Mouse (Mus musculus): ENCODE data around the gene Sec23b. TPM values are rescaled to one million over a fixed set of nuclear protein-coding genes. Genes with fewer than 3 reads are reported as not detected.

Gene Sec23b
- polyA plus RNA-seq, 1 experiment from 2014 or later, result 91.7 TPM

GRCm38 (mm10) chr2:144617074-144617874 lies 61.2 kb downstream of the Sec23b start:
- Histone ChIP-seq H3K4me2 (replicated peaks) (no peak overlapping the region), H3K36me3 (no peaks in the 10 kb centered on the region), H3K4me3 (no peak overlapping the region), H3K27ac (no peak overlapping the region), H3K9me3 (no peaks in the 10 kb centered on the region), H3K4me1 (no peaks in the 10 kb centered on the region), H3K27me3 (no peaks in the 10 kb centered on the region), H3K9ac (no peak overlapping the region)
- no peak for ATAC-seq (ENCODE audit: low FRiP score, low read depth)
- 86% methylated on average over 16 of the region's 16 CpGs for WGBS

DNA sequence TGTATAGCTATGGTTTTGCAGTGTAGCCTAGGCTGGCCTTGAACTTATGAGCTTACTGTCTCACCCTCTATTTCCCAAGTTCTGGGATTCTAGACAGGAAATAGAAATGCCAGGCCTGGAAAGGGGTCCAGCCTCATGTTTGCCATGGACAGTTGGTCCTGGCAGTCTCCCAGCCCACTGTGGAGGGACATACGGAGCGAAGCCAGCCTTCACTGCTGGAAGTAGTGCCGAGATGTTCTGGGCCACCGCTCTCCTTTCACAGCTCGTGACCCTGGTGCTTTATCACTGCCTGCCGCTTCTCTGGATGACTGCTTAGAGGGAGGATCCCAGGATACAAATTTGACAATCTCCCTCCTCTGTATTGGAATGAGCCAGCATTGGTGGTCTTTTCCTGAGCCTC lies 65.5 kb downstream of the Sec23b start:
- no peaks in the 10 kb centered on the region for H3K27me3 ChIP-seq
- no peaks in the 10 kb centered on the region for H3K36me3 ChIP-seq
- H3K4me2 ChIP-seq (replicated peaks), result no peak overlapping the region
- H3K4me1 ChIP-seq, result no peaks in the 10 kb centered on the region
- no peak overlapping the region for H3K27ac ChIP-seq
- H3K9me3 ChIP-seq, result no peaks in the 10 kb centered on the region
- 90% methylated on average over 6 of the region's 6 CpGs for WGBS
- H3K4me3 ChIP-seq, result no peak overlapping the region
- ATAC-seq (ENCODE audit: low FRiP score, low read depth), result no peak
- H3K9ac ChIP-seq, result no peak overlapping the region

DNA sequence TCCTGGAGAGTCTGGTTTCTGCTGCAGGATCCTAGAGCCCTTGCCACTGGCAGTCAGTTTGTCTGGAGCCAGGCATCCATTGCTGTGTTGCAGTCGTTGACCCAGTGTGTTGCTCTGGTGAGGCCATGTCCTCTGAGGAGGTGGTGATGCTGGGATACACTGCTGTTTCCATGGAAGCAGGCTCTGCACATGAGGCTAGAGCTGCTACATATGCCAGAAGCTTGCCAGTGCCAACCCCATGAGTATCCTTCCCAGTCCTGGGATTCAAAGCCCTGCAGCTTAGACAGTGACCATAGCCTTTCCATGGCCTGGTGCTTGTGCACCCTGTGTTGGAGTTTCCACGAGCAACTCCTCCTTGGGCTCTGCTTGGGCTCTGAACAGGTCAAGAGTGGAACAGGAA lies 77.5 kb downstream of the Sec23b start:
- Histone ChIP-seq H3K4me3 (no peak overlapping the region), H3K9ac (no peak overlapping the region), H3K4me2 (replicated peaks) (no peak overlapping the region), H3K9me3 (peaks cover 4% of the 10 kb centered on the region; the same call in 1 of the 2 replicates), H3K4me1 (0 out of 2 replicates have a peak, but pooled peaks cover 6% of the 10 kb centered on the region), H3K36me3 (peaks cover 6% of the 10 kb centered on the region; the same call in 1 of the 2 replicates), H3K27me3 (no peaks in the 10 kb centered on the region), H3K27ac (no peak overlapping the region)
- 83% methylated on average over 2 of the region's 2 CpGs for WGBS
- ATAC-seq (ENCODE audit: low FRiP score, low read depth), result no peak

DNA sequence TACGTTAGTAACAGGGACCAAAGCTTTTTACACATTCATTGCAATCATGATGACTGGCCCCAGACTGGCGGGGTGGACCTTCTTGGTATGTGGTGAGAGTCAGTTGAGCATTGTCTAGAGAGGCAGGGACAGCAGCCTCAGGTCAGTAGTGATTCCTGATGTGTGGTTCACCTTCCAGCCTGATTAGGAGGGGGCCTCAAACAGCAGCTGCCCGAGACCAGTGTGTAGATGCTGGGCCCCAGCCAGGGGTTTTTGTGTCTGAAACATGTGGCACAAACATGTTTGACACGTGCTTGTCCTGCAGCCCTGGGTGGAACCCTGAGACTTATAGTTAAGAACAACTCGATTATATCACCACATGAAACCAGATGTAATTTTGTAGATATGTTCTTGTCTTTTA lies 78.2 kb downstream of the Sec23b start:
- no peak for ATAC-seq (ENCODE audit: low FRiP score, low read depth)
- no peaks in the 10 kb centered on the region for H3K27me3 ChIP-seq

GRCm38 (mm10) chr2:144634729-144635128 lies 78.7 kb downstream of the Sec23b start:
- H3K27ac ChIP-seq, result no peak overlapping the region
- 0 out of 2 replicates have a peak, but pooled peaks cover 6% of the 10 kb centered on the region for H3K4me1 ChIP-seq
- no peak overlapping the region for H3K4me3 ChIP-seq
- H3K9me3 ChIP-seq, result peaks cover 4% of the 10 kb centered on the region; the same call in 1 of the 2 replicates
- no peak for ATAC-seq (ENCODE audit: low FRiP score, low read depth)
- H3K27me3 ChIP-seq, result no peaks in the 10 kb centered on the region
- WGBS, result 62% methylated on average over 2 of the region's 2 CpGs
- H3K4me2 ChIP-seq (replicated peaks), result no peak overlapping the region
- no peak overlapping the region for H3K9ac ChIP-seq
- peaks cover 6% of the 10 kb centered on the region; the same call in 1 of the 2 replicates for H3K36me3 ChIP-seq

More for the DNA sequence above, 78.2 kb downstream of the Sec23b start:
- WGBS, result 48% methylated on average over 5 of the region's 5 CpGs
- Histone ChIP-seq H3K27ac (no peak overlapping the region), H3K9me3 (peaks cover 4% of the 10 kb centered on the region; the same call in 1 of the 2 replicates), H3K4me3 (no peak overlapping the region), H3K4me2 (replicated peaks) (no peak overlapping the region), H3K4me1 (0 out of 2 replicates have a peak, but pooled peaks cover 6% of the 10 kb centered on the region), H3K9ac (no peak overlapping the region), H3K36me3 (peaks cover 6% of the 10 kb centered on the region; the same call in 1 of the 2 replicates)

- no peak overlapping the region for H3K4me3 ChIP-seq
- peaks cover 6% of the 10 kb centered on the region; the same call in 1 of the 2 replicates for H3K36me3 ChIP-seq
- no peaks in the 10 kb centered on the region for H3K27me3 ChIP-seq
- peaks cover 4% of the 10 kb centered on the region; the same call in 1 of the 2 replicates for H3K9me3 ChIP-seq
- WGBS, result 25% methylated on average over 5 of the region's 5 CpGs
- peak; percentile 78 for ATAC-seq (ENCODE audit: low FRiP score, low read depth)
- 0 out of 2 replicates have a peak, but pooled peaks cover 6% of the 10 kb centered on the region for H3K4me1 ChIP-seq
- no peak overlapping the region for H3K4me2 ChIP-seq (replicated peaks)
- H3K27ac ChIP-seq, result no peak overlapping the region
- H3K9ac ChIP-seq, result no peak overlapping the region
Measured at GRCm38 (mm10) chr2:144635644-144636320, 79.8 kb downstream of the Sec23b start.

GRCm38 (mm10) chr2:144637204-144637603 lies 81.2 kb downstream of the Sec23b start:
- H3K4me2 ChIP-seq (replicated peaks), result no peak overlapping the region
- WGBS, result 82% methylated on average over 4 of the region's 4 CpGs
- H3K9ac ChIP-seq, result no peak overlapping the region
- no peak overlapping the region for H3K4me3 ChIP-seq
- H3K36me3 ChIP-seq, result peaks cover 6% of the 10 kb centered on the region; the same call in 1 of the 2 replicates
- no peak overlapping the region for H3K27ac ChIP-seq
- ATAC-seq (ENCODE audit: low FRiP score, low read depth), result no peak
- no peaks in the 10 kb centered on the region for H3K27me3 ChIP-seq
- H3K4me1 ChIP-seq, result peaks cover 14% of the 10 kb centered on the region; the same call in 1 of the 2 replicates
- peaks cover 3% of the 10 kb centered on the region; the same call in 1 of the 2 replicates for H3K9me3 ChIP-seq

- whole genome bisulfite sequencing, result 87% methylated on average over 12 of the region's 12 CpGs
Measured at GRCm38 (mm10) chr2:144637671-144638395, 81.8 kb downstream of the Sec23b start.

GRCm38 (mm10) chr2:144638719-144639118 lies 82.7 kb downstream of the Sec23b start:
- WGBS, result 55% methylated on average over 4 of the region's 4 CpGs
- Histone ChIP-seq H3K4me2 (replicated peaks) (no peak overlapping the region), H3K27me3 (no peaks in the 10 kb centered on the region), H3K27ac (no peak overlapping the region), H3K9ac (no peak overlapping the region), H3K36me3 (no peaks in the 10 kb centered on the region), H3K4me1 (peaks cover 20% of the 10 kb centered on the region; the same call in 1 of the 2 replicates), H3K9me3 (no peaks in the 10 kb centered on the region), H3K4me3 (no peak overlapping the region)
- ATAC-seq (ENCODE audit: low FRiP score, low read depth), result no peak

More at GRCm38 (mm10) chr2:144637671-144638395, 81.8 kb downstream of the Sec23b start:
- Histone ChIP-seq H3K4me2 (replicated peaks) (no peak overlapping the region), H3K27ac (no peak overlapping the region), H3K9ac (no peak overlapping the region), H3K27me3 (no peaks in the 10 kb centered on the region), H3K36me3 (no peaks in the 10 kb centered on the region), H3K4me3 (no peak overlapping the region), H3K9me3 (no peaks in the 10 kb centered on the region), H3K4me1 (peaks cover 14% of the 10 kb centered on the region; the same call in 1 of the 2 replicates)
- ATAC-seq (ENCODE audit: low FRiP score, low read depth), result no peak

DNA sequence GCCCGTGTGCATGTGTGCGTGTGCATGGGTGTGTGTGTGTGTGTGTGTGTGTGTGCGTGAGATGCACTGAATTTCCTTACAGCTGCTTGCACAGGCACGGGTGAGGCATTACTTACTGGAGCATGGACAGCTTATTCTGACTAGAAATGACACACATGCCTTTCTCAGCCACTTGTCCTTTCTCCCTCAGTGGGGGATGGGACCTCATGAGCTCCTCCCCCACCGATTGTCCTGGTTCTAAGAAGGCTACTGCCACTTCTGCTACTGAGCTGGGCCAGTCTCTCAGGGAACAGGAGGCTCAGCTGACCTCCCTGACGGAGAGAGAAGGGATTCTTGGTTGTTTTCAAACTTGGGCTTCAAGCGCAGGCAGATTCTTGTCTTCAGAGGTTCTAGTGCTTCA lies 84.1 kb downstream of the Sec23b start:
- H3K9me3 ChIP-seq, result no peaks in the 10 kb centered on the region
- no peak overlapping the region for H3K4me3 ChIP-seq
- H3K9ac ChIP-seq, result no peak overlapping the region
- H3K27ac ChIP-seq, result no peak overlapping the region
- no peak for ATAC-seq (ENCODE audit: low FRiP score, low read depth)
- WGBS, result 84% methylated on average over 7 of the region's 7 CpGs
- no peak overlapping the region for H3K4me2 ChIP-seq (replicated peaks)
- no peaks in the 10 kb centered on the region for H3K27me3 ChIP-seq
- H3K4me1 ChIP-seq, result peaks cover 21% of the 10 kb centered on the region; the same call in 1 of the 2 replicates
- H3K36me3 ChIP-seq, result no peaks in the 10 kb centered on the region
